Mouse (Mus musculus) embryonic fibroblast, embryonic 13.5 days (primary cell): ENCODE measurements around the gene Polr2l.

Experiments
- CTCF ChIP-seq: IDR thresholded peaks from 2 replicates; pipeline ENCODE4 v1.5.1; 2011; ENCODE audit warnings: mild to moderate bottlenecking, control low read depth, low read length, moderate library complexity, borderline replicate concordance; ENCODE audit not compliant: insufficient read depth
- POLR2A ChIP-seq: IDR thresholded peaks from 2 replicates; pipeline ENCODE4 v1.6.1; 2011; ENCODE audit warnings: low read depth, mild to moderate bottlenecking, control low read depth, low read length, moderate library complexity

DNA sequence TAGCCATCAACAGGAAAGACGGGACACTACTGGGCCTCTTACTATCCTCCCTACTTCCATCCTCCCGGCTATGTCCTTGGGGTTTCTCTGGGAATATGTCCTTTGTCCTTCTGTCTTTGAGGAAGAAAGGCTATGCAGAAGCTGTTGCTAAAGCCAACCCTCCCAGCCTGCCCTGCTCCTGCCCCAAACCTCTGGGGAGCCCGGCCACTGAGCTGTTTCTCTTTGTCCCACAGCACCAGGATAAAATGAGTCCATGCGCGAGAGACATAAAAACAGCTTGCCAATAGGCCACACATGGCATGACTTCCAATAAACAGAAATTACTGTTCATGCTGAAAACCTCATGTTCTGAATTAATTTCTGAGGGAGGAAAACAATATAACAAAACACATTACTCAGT is 43.4 kb upstream of the Polr2l start:
- TF ChIP-seq CTCF (no peak), POLR2A (no peak)
